Mouse (Mus musculus): ENCODE data around the gene Zbtb48. TPM values are rescaled to one million over a fixed set of nuclear protein-coding genes. Genes with fewer than 3 reads are reported as not detected.
"Not testable (repeated sequence)": the region's sequence is repeated elsewhere in the genome, so short reads cannot be mapped to it uniquely, and the experiment has no call there.

The Zbtb48 gene
- polyA plus RNA-seq, 1 experiment from 2014 or later = 13.7 TPM

DNA sequence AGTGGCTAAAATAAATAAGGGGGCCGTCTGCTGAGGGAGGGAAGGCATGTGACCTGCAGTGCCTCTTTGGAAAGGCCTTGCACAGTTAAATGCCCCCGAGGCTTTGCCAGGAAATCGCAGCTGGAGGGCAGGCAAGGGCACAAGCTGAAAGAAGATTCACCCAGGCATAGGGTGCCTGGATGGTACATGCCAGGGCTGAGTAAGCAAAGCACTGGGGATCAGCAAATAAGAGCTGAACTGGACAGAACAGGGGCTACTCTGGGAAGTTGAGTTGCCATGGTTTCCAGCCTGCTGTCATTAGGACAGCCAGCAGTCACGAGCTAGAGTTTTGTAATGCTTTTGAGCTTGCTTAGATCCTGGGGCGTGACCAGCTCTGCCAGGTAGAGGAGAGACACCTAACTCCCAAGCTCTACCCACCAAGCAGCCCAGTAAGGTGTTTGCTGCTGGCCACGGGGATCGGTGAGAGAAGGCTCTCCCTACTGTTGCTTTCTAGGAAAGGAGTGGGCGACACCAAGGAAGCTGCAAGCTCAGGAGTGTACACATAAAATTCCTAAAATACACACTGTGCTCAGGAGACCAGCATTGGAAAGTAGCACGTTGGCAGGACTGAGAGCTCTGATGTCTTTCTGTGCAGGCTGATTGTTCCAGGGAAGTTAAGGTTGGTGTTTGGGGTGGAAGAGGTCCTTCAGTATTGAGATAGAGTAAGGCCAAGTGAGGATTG lies 35.1 kb upstream of the Zbtb48 start:
- ChIA-PET POLR2A (interaction anchor here (0.7 kb wide), 1 partner anchor 13 kb away, joined by 3 read pairs; no protein-coding TSS in a partner anchor), CTCF (interaction anchor here (0.7 to 1.1 kb wide), 5 partner anchors 16 to 48 kb away, joined by 3 to 4 read pairs (median 3); partner anchors contain the start of gene Tas1r1)
- ATAC-seq (peak; percentile 89), DNase-seq (ENCODE audit: low read depth, low spot score) (peak; percentile 73)
- no peaks in the 10 kb centered on the region for H3K27me3 ChIP-seq
- TF ChIP-seq CTCF (IDR thresholded peaks at IDR 0.05) = no peak
- in situ Hi-C loops (cut with MboI; ENCODE audit: low pct_unique_long_range_greater_than_20kb) = no loop called here

DNA sequence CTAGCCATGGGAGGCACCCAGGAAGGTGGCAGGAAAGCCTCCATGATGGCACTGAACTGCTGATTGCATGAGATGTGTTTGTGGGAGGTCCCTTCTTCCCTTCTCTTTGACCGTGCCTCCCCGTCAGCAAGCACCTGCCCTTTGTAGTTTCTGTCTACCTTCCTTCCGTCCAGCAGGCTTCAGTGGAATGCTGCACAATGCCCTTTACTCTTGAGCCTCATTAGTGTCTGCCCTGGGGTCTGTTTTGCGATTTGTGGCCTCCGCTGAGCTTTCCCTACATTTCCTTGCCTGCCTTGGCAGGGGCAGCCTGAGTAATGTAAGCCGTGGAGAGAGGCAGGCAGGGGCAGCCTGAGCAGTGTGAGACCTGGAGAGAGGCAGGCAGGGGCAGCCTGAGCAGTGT lies 17.1 kb upstream of the Zbtb48 start:
- in situ Hi-C loops (cut with MboI; ENCODE audit: low pct_unique_long_range_greater_than_20kb) = no loop called here
- no peak for TF ChIP-seq CTCF (IDR thresholded peaks at IDR 0.05)
- ChIA-PET POLR2A (no interaction called here), CTCF (no interaction called here)
- ATAC-seq = no peak
- no peaks in the 10 kb centered on the region for H3K27me3 ChIP-seq
- no peak for DNase-seq (ENCODE audit: low read depth, low spot score)

DNA sequence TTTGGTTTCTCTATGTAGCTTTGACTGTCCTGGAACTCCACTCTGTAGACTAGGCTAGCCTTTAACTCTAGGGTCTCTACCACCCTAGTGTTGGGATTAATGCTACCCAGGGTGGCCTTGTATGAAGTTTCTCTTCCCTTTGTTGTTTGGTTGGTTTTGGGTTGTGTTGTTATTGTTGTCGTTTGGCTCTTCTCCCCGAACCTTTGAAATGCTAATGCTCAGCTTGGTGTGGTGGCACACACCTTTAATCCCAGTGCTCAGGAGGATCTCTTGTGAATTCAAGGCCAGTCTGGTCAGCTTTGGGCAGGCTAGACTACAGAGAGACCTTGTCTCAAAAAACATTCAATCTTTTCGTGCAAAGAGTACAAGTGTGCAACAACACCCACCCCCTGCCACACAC lies 15.7 kb upstream of the Zbtb48 start:
- in situ Hi-C loops (cut with MboI; ENCODE audit: low pct_unique_long_range_greater_than_20kb) = no loop called here
- POLR2A ChIA-PET = no interaction called here
- CTCF ChIA-PET = interaction anchor here (1.4 kb wide), 1 partner anchor 14 kb away, joined by 3 read pairs; no protein-coding TSS in a partner anchor

DNA sequence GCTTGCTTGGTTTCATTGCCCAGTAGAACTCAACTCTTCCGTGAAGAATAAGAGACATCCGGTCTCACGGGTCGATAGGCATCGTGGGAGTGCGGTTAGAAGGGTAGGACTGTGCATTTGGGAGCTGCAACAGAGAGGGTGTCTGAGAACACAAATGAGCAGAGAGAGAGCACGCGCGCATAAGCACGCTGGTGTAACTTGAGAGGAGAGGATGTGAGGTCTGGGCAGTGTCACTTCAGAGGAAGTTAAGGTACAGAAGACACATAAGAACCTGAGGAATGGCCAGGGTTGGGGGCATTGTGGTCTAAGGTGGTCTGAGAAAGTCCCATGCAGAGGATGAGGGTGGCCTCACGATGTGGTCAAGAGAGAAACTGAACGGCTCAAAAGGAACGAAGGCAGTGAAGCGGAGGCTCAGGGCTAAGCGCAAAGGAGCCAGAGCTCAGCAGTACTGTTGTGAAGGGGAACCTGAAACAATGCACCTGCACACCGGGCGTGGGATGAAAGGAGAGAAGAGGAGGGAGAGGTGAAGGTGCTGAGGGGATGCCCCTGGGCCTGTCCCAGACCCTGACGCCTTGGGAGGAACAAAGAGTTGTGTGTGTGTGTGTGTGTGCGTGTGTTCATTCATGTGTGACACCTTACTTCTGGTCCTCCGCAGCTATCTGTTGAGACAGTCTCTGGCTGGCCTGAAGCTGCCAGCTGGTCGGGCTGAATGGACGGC lies 14.6 kb upstream of the Zbtb48 start:
- ATAC-seq (no peak), DNase-seq (ENCODE audit: low read depth, low spot score) (no peak)
- in situ Hi-C loops (cut with MboI; ENCODE audit: low pct_unique_long_range_greater_than_20kb) = no loop called here
- no peaks in the 10 kb centered on the region for H3K27me3 ChIP-seq
- TF ChIP-seq CTCF (IDR thresholded peaks at IDR 0.05) = no peak
- CTCF ChIA-PET = no interaction called here
- POLR2A ChIA-PET = no interaction called here

More for the DNA sequence above, 15.7 kb upstream of the Zbtb48 start:
- ATAC-seq (no peak), DNase-seq (ENCODE audit: low read depth, low spot score) (no peak)
- TF ChIP-seq CTCF (IDR thresholded peaks at IDR 0.05) = no peak
- H3K27me3 ChIP-seq = no peaks in the 10 kb centered on the region

DNA sequence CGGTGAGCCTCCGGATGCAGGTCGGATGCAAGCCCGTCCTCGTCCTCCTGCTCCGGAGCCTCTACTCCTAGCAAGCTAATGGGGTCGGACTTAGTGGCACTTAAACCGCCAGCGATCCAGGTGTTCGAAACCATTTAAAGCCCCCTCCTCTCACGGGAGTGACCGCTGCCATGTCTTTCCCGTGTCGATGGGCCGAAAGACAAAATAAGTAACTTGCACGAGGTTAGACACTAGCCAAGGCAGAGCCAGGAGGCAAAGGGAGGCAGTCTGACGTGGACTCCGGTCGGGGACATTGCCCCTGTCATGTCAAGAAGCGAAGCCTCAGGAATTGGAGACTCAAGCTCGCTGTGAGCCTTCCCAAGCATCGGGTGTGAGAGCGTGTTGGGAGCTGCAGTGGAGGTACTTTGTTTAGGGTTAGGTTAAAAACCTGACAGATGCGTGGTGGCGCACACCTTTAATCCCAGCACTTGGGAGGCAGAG lies 12.4 kb upstream of the Zbtb48 start:
- ChIA-PET POLR2A (interaction anchor here (1.3 kb wide), 1 partner anchor 47 kb away, joined by 3 read pairs; no protein-coding TSS in a partner anchor), CTCF (interaction anchor here (1.7 to 2.6 kb wide), 2 partner anchors 11 to 57 kb away, joined by 3 to 10 read pairs; no protein-coding TSS in a partner anchor)
- no peak for ATAC-seq
- TF ChIP-seq CTCF (IDR thresholded peaks at IDR 0.05) = no peak
- in situ Hi-C loops (cut with MboI; ENCODE audit: low pct_unique_long_range_greater_than_20kb) = no loop called here
- no peaks in the 10 kb centered on the region for H3K27me3 ChIP-seq
- DNase-seq (ENCODE audit: low read depth, low spot score) = no peak

DNA sequence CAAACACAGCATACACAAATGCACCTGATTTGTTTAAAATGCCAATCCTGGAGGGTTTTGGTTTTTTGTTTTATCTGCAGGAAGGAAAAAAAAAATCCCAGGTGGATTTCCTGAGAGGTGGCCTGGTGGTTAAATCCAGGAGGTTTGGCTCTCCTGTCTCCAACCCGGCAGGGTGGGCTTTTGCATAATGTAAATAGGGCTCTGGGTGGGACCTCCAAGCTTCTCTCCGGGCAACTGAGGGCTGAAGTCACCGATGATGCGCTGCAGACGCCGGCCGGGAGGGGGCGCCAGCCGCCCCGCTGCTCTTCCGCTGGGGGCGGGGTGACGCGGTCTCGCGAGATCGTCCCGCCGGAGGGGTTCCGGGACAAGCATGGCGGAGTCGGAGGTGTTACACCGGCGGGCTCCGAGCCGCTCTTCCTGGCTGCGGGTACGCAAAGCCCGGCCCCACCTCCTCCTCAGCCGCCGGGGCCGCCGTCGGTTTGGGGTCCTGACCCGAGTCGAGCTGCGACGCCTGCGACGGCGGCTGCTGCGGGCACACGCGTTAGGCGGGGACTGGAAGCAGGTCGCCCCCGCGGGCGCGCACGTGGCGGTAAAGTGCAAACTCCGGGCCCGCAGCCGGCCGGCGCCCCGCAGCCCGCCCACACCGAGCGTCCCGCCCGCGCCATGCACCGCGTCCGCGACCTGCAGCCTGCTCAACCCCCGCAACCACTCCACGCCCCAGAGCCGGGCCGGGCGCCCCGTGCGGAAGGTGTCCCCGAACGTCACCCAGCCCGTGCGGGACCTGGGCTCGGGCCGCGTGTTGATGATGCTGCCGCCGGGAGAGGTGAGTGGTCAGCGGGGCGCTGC lies 11.7 kb upstream of the Zbtb48 start, which contains the start of gene Nol9:
TSS of gene Nol9 (plus strand) at position 337 of the 846 bp plus-strand sequence.
- H3K27me3 ChIP-seq = no peaks in the 10 kb centered on the region
- ATAC-seq = peak; percentile 66
- no peak for DNase-seq (ENCODE audit: low read depth, low spot score)
- TF ChIP-seq CTCF (IDR thresholded peaks at IDR 0.05) = no peak
- ChIA-PET POLR2A (interaction anchor here (0.7 to 1.4 kb wide), 4 partner anchors 9 to 55 kb away, joined by 3 to 4 read pairs (median 3); no protein-coding TSS in a partner anchor), CTCF (interaction anchor here (0.6 to 3.5 kb wide), 8 partner anchors 10 to 58 kb away, joined by 3 to 21 read pairs (median 3); no protein-coding TSS in a partner anchor)
- in situ Hi-C loops (cut with MboI; ENCODE audit: low pct_unique_long_range_greater_than_20kb) = no loop called here

DNA sequence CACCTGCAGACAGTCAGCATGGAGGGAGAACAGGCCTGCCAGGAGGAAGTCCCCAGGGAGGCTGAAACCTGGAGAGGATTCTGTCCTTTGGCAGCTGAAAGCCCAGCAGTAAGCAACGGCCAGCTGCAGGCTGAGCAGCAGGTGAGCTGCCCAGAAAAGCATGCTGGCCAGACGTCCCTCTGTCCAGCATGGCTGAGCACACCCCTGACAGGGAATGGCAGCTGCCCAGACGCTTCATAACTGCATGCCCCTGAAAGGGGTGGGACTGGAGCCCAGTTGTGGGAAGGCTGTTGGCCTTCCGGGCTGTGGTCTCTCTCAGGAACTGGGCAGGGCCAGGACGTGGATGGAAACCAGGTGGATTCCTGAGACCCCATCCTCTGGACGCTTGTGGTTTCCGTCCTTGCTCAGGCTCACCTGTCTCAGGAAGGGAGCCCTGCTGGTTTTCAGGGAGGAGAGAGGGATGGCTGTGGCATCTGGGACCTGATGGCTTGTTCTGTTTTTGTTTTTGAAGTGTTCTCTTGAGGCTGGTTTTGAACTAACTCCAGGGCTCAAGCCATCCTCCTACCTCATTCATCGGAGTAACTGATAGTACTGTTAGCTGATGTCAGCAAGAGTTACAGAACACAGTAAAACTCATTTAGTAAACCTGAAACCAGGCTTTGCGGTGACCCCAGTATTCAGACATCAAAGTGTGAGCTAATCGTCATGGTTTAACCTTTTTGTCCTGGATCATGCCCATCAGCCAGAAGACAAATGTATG lies 10.9 kb upstream of the Zbtb48 start, which contains the start of gene Tas1r1:
TSS of gene Tas1r1 (minus strand) at position 344 of the 760 bp plus-strand sequence.
- ChIA-PET CTCF (interaction anchor here (0.6 to 3.5 kb wide), 10 partner anchors 9 to 63 kb away, joined by 3 to 21 read pairs (median 3); no protein-coding TSS in a partner anchor), POLR2A (interaction anchor here (0.6 to 1.4 kb wide), 5 partner anchors 9 to 55 kb away, joined by 3 to 4 read pairs (median 3); no protein-coding TSS in a partner anchor)
- H3K27me3 ChIP-seq = no peaks in the 10 kb centered on the region
- TF ChIP-seq CTCF (IDR thresholded peaks at IDR 0.05) = no peak
- ATAC-seq = no peak
- in situ Hi-C loops (cut with MboI; ENCODE audit: low pct_unique_long_range_greater_than_20kb) = no loop called here
- no peak for DNase-seq (ENCODE audit: low read depth, low spot score)

DNA sequence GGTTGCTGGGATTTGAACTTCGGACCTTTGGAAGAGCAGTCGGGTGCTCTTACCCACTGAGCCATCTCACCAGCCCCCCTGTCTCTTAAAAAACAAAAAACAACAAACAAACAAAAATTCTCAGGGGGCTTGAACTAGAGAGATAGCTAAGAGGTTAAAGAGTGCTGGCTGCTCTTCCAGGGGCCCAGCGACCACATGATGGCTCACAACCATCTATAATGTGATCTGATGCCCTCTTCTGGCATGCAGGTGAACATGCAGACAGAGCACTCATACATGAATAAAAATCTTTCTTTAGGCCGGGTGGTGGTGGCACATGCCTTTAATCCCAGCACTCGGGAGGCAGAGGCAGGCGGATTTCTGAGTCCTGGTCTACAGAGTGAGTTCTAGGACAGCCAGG lies 9.0 kb upstream of the Zbtb48 start:
- POLR2A ChIA-PET; H3K27me3 ChIP-seq; DNase-seq (ENCODE audit: low read depth, low spot score); ATAC-seq; in situ Hi-C loops (cut with MboI; ENCODE audit: low pct_unique_long_range_greater_than_20kb): not testable (repeated sequence)
- CTCF ChIA-PET = interaction anchor here (2.3 to 3.5 kb wide), 2 partner anchors 56 to 65 kb away, joined by 7 to 21 read pairs; no protein-coding TSS in a partner anchor

DNA sequence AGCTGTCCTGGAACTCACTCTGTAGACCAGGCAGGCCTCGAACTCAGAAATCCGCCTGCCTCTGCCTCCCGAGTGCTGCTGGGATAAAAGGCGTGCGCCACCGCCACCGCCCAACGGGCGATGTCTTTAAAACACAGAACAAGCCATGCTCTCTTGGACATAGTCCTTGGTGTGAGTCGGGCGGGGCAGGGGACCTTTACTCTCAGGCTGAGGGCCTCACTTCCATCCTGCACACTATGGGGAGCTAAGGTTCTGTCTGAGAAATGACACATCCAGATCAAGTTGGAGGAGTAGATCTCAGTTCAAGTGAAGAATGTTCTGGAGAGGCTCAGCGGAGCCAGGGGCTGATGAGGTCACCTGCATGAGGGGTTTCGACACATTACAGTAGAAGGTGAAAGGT lies 5.5 kb upstream of the Zbtb48 start:
- ChIA-PET CTCF (no interaction called here), POLR2A (no interaction called here)
- no peaks in the 10 kb centered on the region for H3K27me3 ChIP-seq
- no peak for TF ChIP-seq CTCF (IDR thresholded peaks at IDR 0.05)
- in situ Hi-C loops (cut with MboI; ENCODE audit: low pct_unique_long_range_greater_than_20kb) = loop anchor here (5.0 kb wide), 1 partner anchor 64 kb away; no protein-coding TSS in a partner anchor
- ATAC-seq (no peak), DNase-seq (ENCODE audit: low read depth, low spot score) (no peak)
